Mouse (Mus musculus) myocyte (in vitro differentiated cells): Measurements from ENCODE around the gene Ap2s1. TPM values are rescaled to one million over a fixed set of nuclear protein-coding genes. Genes with fewer than 3 reads are reported as not detected.

Experiments used
- H3K27me3 ChIP-seq: one replicate; pipeline ENCODE4 v1.6.1; 2011; ENCODE audit not compliant: control insufficient read depth, insufficient read depth, insufficient read length
- H3K36me3 ChIP-seq: one replicate; pipeline ENCODE4 v1.6.1; 2011; ENCODE audit not compliant: control insufficient read depth, insufficient read depth
- H3K4me2 ChIP-seq: one replicate; pipeline ENCODE4 v1.6.1; 2011; ENCODE audit warnings: low read depth, control low read depth
- H3K4me3 ChIP-seq: one replicate; pipeline ENCODE4 v1.5.1; 2011; ENCODE audit warnings: mild to moderate bottlenecking, control low read depth, moderate library complexity
- H3K79me2 ChIP-seq: one replicate; pipeline ENCODE4 v1.6.1; 2011; ENCODE audit not compliant: control insufficient read depth, insufficient read depth
- H3ac ChIP-seq: one replicate; pipeline ENCODE4 v1.6.1; 2011; ENCODE audit not compliant: control insufficient read depth, insufficient read length
- CEBPB ChIP-seq: IDR thresholded peaks from 2 replicates; pipeline ENCODE4 v1.6.1; 2011; ENCODE audit warnings: mild to moderate bottlenecking, moderate library complexity; ENCODE audit not compliant: poor library complexity, insufficient read depth, severe bottlenecking
- E2F4 ChIP-seq: IDR thresholded peaks from one replicate; pipeline ENCODE4 v1.6.1; 2011; ENCODE audit warnings: mild to moderate bottlenecking, control low read depth, moderate library complexity; ENCODE audit not compliant: insufficient read depth
- MAX ChIP-seq: IDR thresholded peaks from one replicate; pipeline ENCODE4 v1.6.1; 2011; ENCODE audit warnings: low read depth, mild to moderate bottlenecking, control low read depth
- MYOD1 ChIP-seq, 3 experiments: IDR thresholded peaks; one replicate each; pipeline ENCODE4 v1.6.1; 2011; ENCODE audit warnings: control low read depth in 2 of 3, low read depth in 2 of 3, mild to moderate bottlenecking in 2 of 3, moderate library complexity in 1 of 3; ENCODE audit not compliant: insufficient read length in 2 of 3, control insufficient read depth in 1 of 3
- MYOG ChIP-seq, 3 experiments: IDR thresholded peaks; one replicate each; pipeline ENCODE4 v1.6.1; 2011; ENCODE audit warnings: control low read depth in 2 of 3, low read depth in 2 of 3, mild to moderate bottlenecking in 2 of 3; ENCODE audit not compliant: insufficient read length in 2 of 3, control insufficient read depth in 1 of 3, insufficient read depth in 1 of 3
- POLR2A ChIP-seq: IDR thresholded peaks from one replicate; pipeline ENCODE4 v1.6.1; 2011; ENCODE audit warnings: low read depth, mild to moderate bottlenecking, control low read depth, moderate library complexity; ENCODE audit not compliant: insufficient read length
- POLR2AphosphoS2 ChIP-seq: IDR thresholded peaks from one replicate; pipeline ENCODE4 v1.6.1; 2011; ENCODE audit warnings: low read depth, control low read depth; ENCODE audit not compliant: insufficient read length
- REST ChIP-seq: IDR thresholded peaks from one replicate; pipeline ENCODE4 v1.6.1; 2011; ENCODE audit warnings: mild to moderate bottlenecking, control low read depth, moderate library complexity; ENCODE audit not compliant: insufficient read depth, insufficient read length
- SRF ChIP-seq: IDR thresholded peaks from one replicate; pipeline ENCODE4 v1.6.1; 2011; ENCODE audit warnings: low read depth; ENCODE audit not compliant: control insufficient read depth, insufficient read length
- TCF12 ChIP-seq: IDR thresholded peaks from one replicate; pipeline ENCODE4 v1.6.1; 2011; ENCODE audit warnings: mild to moderate bottlenecking, control low read depth; ENCODE audit not compliant: poor library complexity, insufficient read depth, severe bottlenecking
- USF1 ChIP-seq: IDR thresholded peaks from one replicate; pipeline ENCODE4 v1.6.1; 2011; ENCODE audit warnings: low read depth, mild to moderate bottlenecking, control low read depth, moderate library complexity
- polyA plus RNA-seq: library from polyadenylated mRNA; unstranded; fragments of >200 nt; fragmentation: generic; extraction: Trizol; gene quantifications from one replicate; pipeline ENCODE4 v1.2.1, GENCODE M21; 2012; ENCODE audit warnings: missing spikeins

Gene Ap2s1
- polyA plus RNA-seq, 1 experiment = 247 TPM

DNA sequence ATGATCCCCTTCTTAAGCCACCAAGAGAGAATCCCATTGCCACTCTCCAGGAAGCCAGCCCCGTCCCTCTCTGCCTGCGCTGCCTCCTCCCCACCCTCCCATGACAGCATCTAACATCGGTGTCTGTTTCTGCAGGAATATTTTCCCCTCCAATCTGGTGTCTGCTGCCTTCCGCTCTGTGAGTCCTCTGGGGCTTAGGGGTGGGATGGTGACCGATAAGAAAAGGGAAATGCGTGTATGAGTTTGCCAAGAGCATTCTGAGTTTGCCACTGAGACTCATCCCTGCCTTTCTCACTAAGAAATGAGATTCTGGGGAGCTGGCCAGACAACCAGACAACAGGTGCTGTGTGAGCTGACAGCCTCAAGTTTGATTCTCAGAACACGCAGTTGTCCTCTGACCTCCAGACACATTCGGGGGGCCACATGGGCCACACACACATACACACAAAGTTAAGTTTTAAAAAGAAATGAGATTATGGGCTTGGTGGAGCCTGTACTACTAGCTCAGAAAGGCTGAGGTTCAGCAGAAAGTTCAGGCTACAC lies 47.4 kb downstream of the Ap2s1 start:
- Histone ChIP-seq H3ac (no peak overlapping the region), H3K4me3 (peak overlapping the region; percentile 97), H3K27me3 (no peaks in the 10 kb centered on the region), H3K4me2 (peak overlapping the region; percentile 75), H3K79me2 (peaks cover 54% of the 10 kb centered on the region), H3K36me3 (peaks cover 13% of the 10 kb centered on the region)
- TF ChIP-seq MYOG (IDR thresholded peaks at IDR 0.05; ENCODE audit: control insufficient read depth in 1 of 3, insufficient read depth in 1 of 3, insufficient read length in 2 of 3, low read depth in 2 of 3) (peak in 1 of 3 experiments; percentile 31), USF1 (no peak), MYOD1 (IDR thresholded peaks at IDR 0.05; ENCODE audit: control insufficient read depth in 1 of 3, insufficient read length in 2 of 3, low read depth in 2 of 3) (peak; percentile 16 to 69 (median 60))

DNA sequence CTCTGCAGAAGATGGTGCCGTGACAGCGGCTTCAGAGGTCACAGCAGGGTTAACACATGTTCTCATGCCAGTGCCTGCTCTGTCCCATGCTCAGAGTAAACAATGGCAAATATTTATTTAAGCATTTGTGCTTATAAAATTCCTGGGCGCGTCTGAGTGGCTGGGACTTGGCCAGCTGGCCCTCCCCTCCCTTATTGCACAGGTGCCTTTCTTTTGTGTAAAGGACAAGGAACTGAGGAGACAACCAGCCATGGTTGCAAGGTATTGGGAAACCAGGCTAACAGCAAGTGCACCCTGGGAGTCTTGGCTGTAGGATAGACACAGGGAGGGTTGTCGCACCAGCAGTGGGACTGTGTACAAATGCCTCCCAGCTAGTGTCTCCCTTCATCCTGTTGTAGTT lies 54.1 kb downstream of the Ap2s1 start:
- peaks cover 11% of the 10 kb centered on the region for H3K36me3 ChIP-seq
- no peak overlapping the region for H3ac ChIP-seq
- H3K4me2 ChIP-seq = no peak overlapping the region
- TF ChIP-seq USF1 = no peak
- no peak for TF ChIP-seq POLR2AphosphoS2
- TF ChIP-seq MAX = no peak
- no peak overlapping the region for H3K4me3 ChIP-seq
- H3K79me2 ChIP-seq = no peaks in the 10 kb centered on the region
- H3K27me3 ChIP-seq = no peaks in the 10 kb centered on the region

DNA sequence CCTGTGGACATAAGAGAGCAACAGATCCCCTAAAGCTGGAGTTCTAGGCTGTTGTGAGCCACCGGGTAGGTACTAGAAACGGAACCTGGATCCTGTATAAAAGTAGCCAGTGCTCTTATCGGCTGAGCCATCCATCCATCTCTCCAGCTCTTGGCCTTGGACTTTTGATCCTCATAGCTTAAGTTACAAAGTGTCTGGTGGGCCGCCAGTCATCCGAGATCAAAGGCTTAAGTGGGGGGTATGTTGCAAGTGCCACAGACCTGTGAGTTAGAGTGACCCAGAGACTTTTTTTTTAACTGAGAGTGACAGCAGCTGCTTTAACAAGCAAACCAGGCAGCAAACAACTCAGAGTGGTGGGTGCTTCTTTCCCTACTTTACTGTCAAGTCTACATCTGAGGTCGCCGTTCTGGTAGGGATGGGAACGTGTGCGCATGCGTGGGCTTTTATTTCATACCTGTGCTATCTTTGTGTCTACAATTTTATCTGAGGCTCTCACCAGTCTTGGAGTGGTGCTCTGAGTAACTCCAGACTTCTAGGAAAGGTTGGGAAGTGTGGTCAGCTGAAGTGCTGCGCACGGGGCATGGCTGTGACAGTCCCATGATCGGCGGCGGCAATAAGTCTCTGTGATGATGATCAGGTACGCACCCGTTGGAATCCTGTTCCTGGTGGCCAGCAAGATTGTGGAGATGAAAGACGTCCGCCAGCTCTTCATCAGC lies 55.0 kb downstream of the Ap2s1 start:
- Histone ChIP-seq H3ac (no peak overlapping the region), H3K36me3 (peaks cover 12% of the 10 kb centered on the region), H3K4me2 (no peak overlapping the region), H3K4me3 (no peak overlapping the region), H3K79me2 (no peaks in the 10 kb centered on the region), H3K27me3 (no peaks in the 10 kb centered on the region)
- no peak for TF ChIP-seq REST
- no peak for TF ChIP-seq CEBPB
- no peak for TF ChIP-seq POLR2AphosphoS2
- TF ChIP-seq MYOD1 (IDR thresholded peaks at IDR 0.05; ENCODE audit: control insufficient read depth in 1 of 3, insufficient read length in 2 of 3, low read depth in 2 of 3) = no peak
- no peak for TF ChIP-seq USF1
- TF ChIP-seq E2F4 = no peak
- no peak for TF ChIP-seq SRF
- no peak for TF ChIP-seq POLR2A
- TF ChIP-seq MYOG (IDR thresholded peaks at IDR 0.05; ENCODE audit: control insufficient read depth in 1 of 3, insufficient read depth in 1 of 3, insufficient read length in 2 of 3, low read depth in 2 of 3) = no peak
- no peak for TF ChIP-seq TCF12
- no peak for TF ChIP-seq MAX

DNA sequence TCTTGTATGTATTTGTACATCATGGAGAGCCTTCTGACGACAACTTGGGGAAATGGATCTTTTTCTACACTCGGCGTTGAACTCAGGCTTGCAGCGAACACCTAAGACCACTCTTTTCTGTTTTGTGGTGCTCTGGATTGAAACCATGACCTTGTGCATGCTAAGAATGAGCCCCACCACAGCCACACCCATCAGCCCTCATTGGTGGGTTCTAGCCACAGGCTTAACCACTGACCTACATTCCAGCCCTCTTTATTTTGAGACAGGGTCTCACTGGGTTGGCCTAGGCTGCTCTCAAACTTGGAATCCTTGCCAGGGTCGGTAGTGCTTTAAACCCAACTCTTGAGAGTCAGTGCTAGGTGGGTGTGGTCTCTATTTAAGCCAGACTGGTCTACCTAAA lies 56.7 kb downstream of the Ap2s1 start:
- TF ChIP-seq TCF12 (no peak), POLR2AphosphoS2 (no peak)
- no peaks in the 10 kb centered on the region for H3K79me2 ChIP-seq
- no peak overlapping the region for H3K4me2 ChIP-seq
- H3K27me3 ChIP-seq = no peaks in the 10 kb centered on the region
- no peak overlapping the region for H3K4me3 ChIP-seq
- H3ac ChIP-seq = no peak overlapping the region
- peaks cover 15% of the 10 kb centered on the region for H3K36me3 ChIP-seq

Other genes with a start within 250 kb of the Ap2s1 start
- 21.7 TPM for gene Arhgap35, start 123.4 kb upstream of the Ap2s1 start, polyA plus RNA-seq
- gene Ceacam15, start 62.7 kb upstream of the Ap2s1 start, polyA plus RNA-seq = not detected
- not detected for gene Ceacam9, start 16.5 kb upstream of the Ap2s1 start, polyA plus RNA-seq
- 113 TPM for gene Slc1a5, start 42.9 kb downstream of the Ap2s1 start, polyA plus RNA-seq
- gene Strn4, start 77.5 kb downstream of the Ap2s1 start, polyA plus RNA-seq = 51.8 TPM
- gene Fkrp, start 78.3 kb downstream of the Ap2s1 start, polyA plus RNA-seq = 26.7 TPM
- gene Prkd2, start 104.5 kb downstream of the Ap2s1 start, polyA plus RNA-seq = 4.7 TPM
- gene Dact3, start 136.9 kb downstream of the Ap2s1 start, polyA plus RNA-seq = 10.0 TPM
- gene Gng8, start 153.4 kb downstream of the Ap2s1 start, polyA plus RNA-seq = 3.8 TPM
- 2.6 TPM for gene Ptgir, start 168.1 kb downstream of the Ap2s1 start, polyA plus RNA-seq
- 336 TPM for gene Calm3, start 185.7 kb downstream of the Ap2s1 start, polyA plus RNA-seq
- gene Pnmal2, start 206.3 kb downstream of the Ap2s1 start, polyA plus RNA-seq = 44.4 TPM
- gene Pnmal1, start 221.3 kb downstream of the Ap2s1 start, polyA plus RNA-seq = 0.05 TPM
- gene Gm42372, start 244.7 kb downstream of the Ap2s1 start, polyA plus RNA-seq = not detected